Mouse (Mus musculus): ENCODE measurements at regions not wholly inside any gene's neighbourhood (a gene's known extent, or its start where the extent isn't known, plus 50 kb on each side); places are given as distances from the start of the nearest gene placed in this dataset.

DNA sequence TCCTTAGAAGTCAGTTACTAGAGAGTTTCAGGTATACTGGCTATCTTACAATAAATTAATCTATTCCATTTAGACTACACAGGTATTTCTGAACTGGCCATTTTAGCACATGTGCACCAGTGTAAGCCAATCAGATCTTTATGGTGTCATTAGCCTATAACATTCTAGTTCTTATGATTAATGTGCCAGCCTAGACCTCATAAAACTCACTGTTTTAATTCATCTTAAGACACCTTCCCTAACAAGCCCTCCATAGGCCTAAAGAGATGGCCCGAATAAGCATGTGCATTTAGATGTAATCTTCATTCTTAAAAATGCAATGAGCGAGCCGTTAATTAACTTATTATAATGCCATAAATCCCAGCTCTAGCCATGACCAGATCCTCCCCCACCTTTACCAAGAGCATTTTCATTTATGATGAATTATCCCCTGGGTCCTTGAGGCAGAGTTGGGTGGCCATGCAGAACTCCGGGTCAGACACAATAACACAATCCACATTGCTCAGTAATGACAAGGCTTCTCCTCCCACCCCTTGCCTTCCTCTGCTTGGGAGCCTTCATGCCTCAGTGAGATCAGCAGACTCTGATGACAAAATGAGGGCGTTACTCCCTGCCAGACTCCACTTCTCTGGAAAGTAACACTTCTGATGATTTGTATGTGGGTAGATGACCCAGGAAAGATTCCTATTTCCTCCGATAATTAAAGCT, 311.6 kb upstream of the Pkn2 start:
- no peak overlapping the region for H3K4me3 ChIP-seq (replicated peaks)
- H3K9ac ChIP-seq: no peak overlapping the region
- WGBS (ENCODE audit: insufficient replicate concordance): 59% methylated on average over 6 of the region's 6 CpGs
- H3K4me1 ChIP-seq (replicated peaks): no peaks in the 10 kb centered on the region
- H3K27me3 ChIP-seq: no peaks in the 10 kb centered on the region
- ATAC-seq (ENCODE audit: low read depth) (no peak), DNase-seq (no peak)
- no peak overlapping the region for H3K27ac ChIP-seq
- H3K36me3 ChIP-seq: no peaks in the 10 kb centered on the region
- no peak overlapping the region for H3K4me2 ChIP-seq
- H3K9me3 ChIP-seq (replicated peaks): no peaks in the 10 kb centered on the region

GRCm38 (mm10) chr3:143188931-143189330, 307.1 kb upstream of the Pkn2 start:
- no peaks in the 10 kb centered on the region for H3K9me3 ChIP-seq (replicated peaks)
- H3K4me1 ChIP-seq (replicated peaks): no peaks in the 10 kb centered on the region
- 48% methylated on average over 7 of the region's 7 CpGs for WGBS (ENCODE audit: insufficient replicate concordance)
- no peak overlapping the region for H3K27ac ChIP-seq
- no peak overlapping the region for H3K4me3 ChIP-seq (replicated peaks)
- H3K4me2 ChIP-seq: no peak overlapping the region
- no peak overlapping the region for H3K9ac ChIP-seq
- H3K27me3 ChIP-seq: no peaks in the 10 kb centered on the region
- DNase-seq: no peak
- no peak for ATAC-seq (ENCODE audit: low read depth)
- no peaks in the 10 kb centered on the region for H3K36me3 ChIP-seq

DNA sequence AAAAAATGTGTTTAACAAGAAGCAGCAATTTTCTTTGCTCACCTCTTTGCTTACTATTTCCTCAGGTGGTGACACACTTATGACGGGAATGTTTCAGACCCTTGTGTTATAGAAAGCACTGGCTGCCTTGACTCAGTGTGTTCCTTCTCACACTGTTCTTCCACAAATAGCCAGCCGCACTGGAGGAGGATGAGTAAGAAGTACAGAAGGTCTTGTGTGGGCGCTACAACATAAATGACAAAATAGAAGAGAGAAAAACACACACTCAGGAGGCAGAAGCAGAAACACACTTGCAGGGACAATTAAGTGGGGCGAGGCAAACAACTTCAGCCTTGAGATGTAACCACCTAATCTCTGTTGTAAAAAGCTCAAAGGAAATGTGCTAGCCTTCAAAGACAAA, 292.2 kb upstream of the Pkn2 start:
- DNase-seq (no peak), ATAC-seq (ENCODE audit: low read depth) (no peak)
- Histone ChIP-seq H3K4me2 (no peak overlapping the region), H3K4me1 (replicated peaks) (no peaks in the 10 kb centered on the region), H3K36me3 (no peaks in the 10 kb centered on the region), H3K9ac (no peak overlapping the region), H3K9me3 (replicated peaks) (no peaks in the 10 kb centered on the region), H3K4me3 (replicated peaks) (no peak overlapping the region), H3K27me3 (no peaks in the 10 kb centered on the region), H3K27ac (no peak overlapping the region)
- WGBS (ENCODE audit: insufficient replicate concordance): 57% methylated on average over 4 of the region's 4 CpGs

DNA sequence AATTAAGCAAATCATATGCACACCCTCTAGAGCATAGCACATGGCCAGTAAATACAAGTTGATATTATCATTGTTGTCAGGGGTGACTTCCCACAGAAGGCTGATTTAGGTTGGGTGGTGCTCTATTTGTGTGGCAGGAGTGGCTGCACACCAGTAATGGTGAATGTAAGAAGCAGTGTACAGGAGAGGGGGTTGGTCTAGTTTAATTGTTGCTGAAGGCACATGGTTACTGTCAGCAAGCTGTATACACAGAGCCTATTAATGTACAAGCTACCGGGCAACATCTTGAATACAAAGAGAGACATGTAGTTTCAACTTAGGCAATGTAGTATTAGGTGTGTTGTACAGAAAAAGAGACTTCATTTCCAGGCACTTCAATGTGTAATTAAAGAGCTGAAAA, 280.6 kb upstream of the Pkn2 start:
- H3K9me3 ChIP-seq (replicated peaks): no peaks in the 10 kb centered on the region
- ATAC-seq (ENCODE audit: low read depth) (no peak), DNase-seq (no peak)
- 75% methylated on average over 1 of the region's 1 CpGs for WGBS (ENCODE audit: insufficient replicate concordance)
- no peak overlapping the region for H3K4me2 ChIP-seq
- H3K4me1 ChIP-seq (replicated peaks): no peaks in the 10 kb centered on the region
- H3K4me3 ChIP-seq (replicated peaks): no peak overlapping the region
- H3K36me3 ChIP-seq: no peaks in the 10 kb centered on the region
- H3K9ac ChIP-seq: no peak overlapping the region
- no peak overlapping the region for H3K27ac ChIP-seq
- H3K27me3 ChIP-seq: no peaks in the 10 kb centered on the region

DNA sequence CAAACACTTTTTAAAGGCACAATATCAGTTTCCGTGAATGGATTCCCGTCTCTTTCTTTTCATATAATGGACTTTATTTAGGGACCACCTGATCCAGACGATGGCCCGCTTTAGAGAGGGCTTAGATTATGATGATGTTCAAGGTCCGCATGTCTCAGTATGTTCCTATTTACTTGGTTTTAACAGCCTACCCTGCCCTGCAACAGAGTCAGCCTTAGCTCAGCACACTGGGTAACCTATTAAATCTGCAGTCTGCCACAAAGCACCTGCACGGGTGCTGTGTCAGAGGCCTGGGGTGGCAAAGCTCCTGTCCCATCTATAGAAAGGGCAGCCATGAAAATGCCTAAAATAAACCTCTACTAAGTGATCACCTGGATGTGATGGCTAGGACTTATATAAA, 280.2 kb upstream of the Pkn2 start:
- H3K27me3 ChIP-seq: no peaks in the 10 kb centered on the region
- H3K9me3 ChIP-seq (replicated peaks): no peaks in the 10 kb centered on the region
- no peaks in the 10 kb centered on the region for H3K4me1 ChIP-seq (replicated peaks)
- WGBS (ENCODE audit: insufficient replicate concordance): 71% methylated on average over 6 of the region's 6 CpGs
- H3K36me3 ChIP-seq: no peaks in the 10 kb centered on the region
- DNase-seq (no peak), ATAC-seq (ENCODE audit: low read depth) (no peak)
- no peak overlapping the region for H3K9ac ChIP-seq
- H3K4me2 ChIP-seq: no peak overlapping the region
- H3K4me3 ChIP-seq (replicated peaks): no peak overlapping the region
- H3K27ac ChIP-seq: no peak overlapping the region

GRCm38 (mm10) chr3:143158568-143158967, 276.8 kb upstream of the Pkn2 start:
- DNase-seq (no peak), ATAC-seq (ENCODE audit: low read depth) (no peak)
- H3K36me3 ChIP-seq: no peaks in the 10 kb centered on the region
- no peaks in the 10 kb centered on the region for H3K9me3 ChIP-seq (replicated peaks)
- H3K4me2 ChIP-seq: no peak overlapping the region
- H3K4me3 ChIP-seq (replicated peaks): no peak overlapping the region
- 35% methylated on average over 5 of the region's 5 CpGs for WGBS (ENCODE audit: insufficient replicate concordance)
- no peak overlapping the region for H3K9ac ChIP-seq
- no peaks in the 10 kb centered on the region for H3K27me3 ChIP-seq
- no peaks in the 10 kb centered on the region for H3K4me1 ChIP-seq (replicated peaks)
- H3K27ac ChIP-seq: no peak overlapping the region

DNA sequence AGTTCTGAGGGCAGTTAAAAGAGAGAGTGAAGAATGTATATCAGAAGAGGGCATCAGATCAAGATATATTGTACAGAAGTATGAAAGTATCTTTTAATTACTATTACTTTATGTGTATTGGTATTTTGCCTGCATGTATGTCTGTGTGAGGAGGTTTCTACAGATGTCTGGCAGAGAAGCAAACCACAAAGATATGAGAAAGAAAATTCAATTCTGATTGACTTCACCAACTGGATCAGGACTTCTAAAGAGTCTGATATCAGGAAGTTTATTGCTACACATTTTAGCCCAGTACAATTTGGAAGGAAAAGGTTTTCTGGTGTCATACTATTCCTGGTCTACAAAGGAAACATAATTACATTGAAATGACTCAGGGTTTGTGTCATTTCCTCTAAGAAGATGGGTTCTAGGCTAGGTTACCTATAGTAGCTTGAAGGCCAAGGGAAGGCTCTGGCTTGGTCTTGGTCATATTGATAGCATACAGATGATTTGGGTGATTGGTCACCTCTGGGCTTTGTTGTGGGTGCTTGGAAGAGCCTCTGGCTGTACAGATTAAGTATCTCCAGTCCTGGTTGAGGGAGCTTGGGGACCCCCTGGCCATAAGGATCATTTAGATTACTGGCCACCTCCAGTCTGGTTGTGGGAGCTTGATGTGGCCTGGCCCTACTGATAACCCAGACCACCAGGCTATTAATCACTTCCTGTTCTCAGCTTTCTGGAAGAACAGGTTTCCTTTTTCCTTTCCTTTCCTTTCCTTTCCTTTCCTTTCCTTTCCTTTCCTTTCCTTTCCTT, 275.1 kb upstream of the Pkn2 start:
- Histone ChIP-seq H3K36me3 (no peaks in the 10 kb centered on the region), H3K4me3 (replicated peaks) (no peak overlapping the region), H3K27me3 (no peaks in the 10 kb centered on the region), H3K9me3 (replicated peaks) (no peaks in the 10 kb centered on the region), H3K4me1 (replicated peaks) (no peaks in the 10 kb centered on the region), H3K9ac (no peak overlapping the region), H3K27ac (no peak overlapping the region), H3K4me2 (no peak overlapping the region)
- DNase-seq (no peak), ATAC-seq (ENCODE audit: low read depth) (no peak)

DNA sequence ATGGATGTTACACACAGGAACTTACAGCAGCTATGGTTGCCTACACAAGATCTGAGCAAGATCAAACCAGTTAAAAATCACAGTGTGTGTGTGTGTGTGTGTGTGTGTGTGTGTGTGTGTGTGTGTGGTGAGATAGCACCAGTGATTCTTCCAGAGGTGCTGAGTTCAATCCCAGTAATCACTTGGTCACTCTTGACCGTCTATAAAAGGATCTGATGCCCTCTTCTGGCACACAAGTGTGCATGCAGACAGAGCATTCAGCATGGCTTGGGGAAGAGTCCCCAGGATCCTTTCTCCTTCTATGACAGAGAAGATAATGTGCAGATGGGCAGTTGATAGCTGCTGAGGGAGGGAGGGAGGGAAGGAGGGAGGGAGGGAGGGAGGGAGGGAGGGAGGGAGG, 274.4 kb upstream of the Pkn2 start:
- Histone ChIP-seq H3K27me3 (no peaks in the 10 kb centered on the region), H3K4me1 (replicated peaks) (no peaks in the 10 kb centered on the region), H3K4me3 (replicated peaks) (no peak overlapping the region), H3K27ac (no peak overlapping the region), H3K9ac (no peak overlapping the region), H3K36me3 (no peaks in the 10 kb centered on the region), H3K9me3 (replicated peaks) (no peaks in the 10 kb centered on the region), H3K4me2 (no peak overlapping the region)
- ATAC-seq (ENCODE audit: low read depth) (no peak), DNase-seq (no peak)
- 45% methylated on average over 1 of the region's 1 CpGs for WGBS (ENCODE audit: insufficient replicate concordance)

DNA sequence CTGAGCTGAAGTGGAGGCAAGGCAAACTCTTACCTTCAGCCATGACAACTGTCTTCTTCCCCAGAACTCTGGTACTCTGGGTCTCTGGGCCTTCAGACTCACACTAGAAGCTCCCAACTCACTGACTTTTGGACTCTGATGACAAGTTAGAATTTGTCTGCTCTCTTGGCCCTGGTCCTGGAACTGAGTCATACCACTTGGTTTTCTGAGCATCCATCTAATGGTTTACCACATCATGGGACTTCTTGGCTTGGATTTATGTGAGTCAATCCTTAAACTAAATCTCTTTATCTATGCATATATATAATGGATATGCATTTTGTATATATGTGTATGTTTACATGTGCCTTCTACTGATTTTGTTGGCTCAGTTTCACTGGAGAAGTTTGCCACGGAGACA, 273.8 kb upstream of the Pkn2 start:
- Histone ChIP-seq H3K4me1 (replicated peaks) (no peaks in the 10 kb centered on the region), H3K9ac (no peak overlapping the region), H3K27ac (no peak overlapping the region), H3K9me3 (replicated peaks) (no peaks in the 10 kb centered on the region), H3K36me3 (no peaks in the 10 kb centered on the region), H3K4me2 (no peak overlapping the region), H3K27me3 (no peaks in the 10 kb centered on the region), H3K4me3 (replicated peaks) (no peak overlapping the region)
- DNase-seq (no peak), ATAC-seq (ENCODE audit: low read depth) (no peak)
- 73% methylated on average over 1 of the region's 1 CpGs for WGBS (ENCODE audit: insufficient replicate concordance)

DNA sequence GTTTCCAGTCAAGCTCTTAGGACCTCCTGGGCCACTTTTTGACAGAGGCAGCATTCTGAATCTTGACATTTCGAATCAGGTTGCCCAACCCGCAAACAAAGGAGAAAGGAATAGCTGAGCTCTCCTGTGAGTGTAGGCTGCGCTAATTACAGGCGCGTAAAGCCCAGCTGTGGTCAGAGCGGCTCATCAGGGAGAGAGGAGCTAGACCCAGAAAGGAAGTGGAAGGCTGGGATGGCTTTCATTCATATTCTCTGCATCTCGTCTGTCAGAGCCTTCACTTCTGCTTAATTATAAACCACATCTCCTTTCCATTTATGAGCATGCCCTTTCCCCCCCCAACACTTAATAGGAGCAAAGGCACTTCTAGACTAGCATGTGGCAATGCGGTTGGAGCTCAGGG, 265.7 kb upstream of the Pkn2 start:
- Histone ChIP-seq H3K27ac (no peak overlapping the region), H3K4me1 (replicated peaks) (no peaks in the 10 kb centered on the region), H3K4me3 (replicated peaks) (no peak overlapping the region), H3K9me3 (replicated peaks) (no peaks in the 10 kb centered on the region), H3K9ac (no peak overlapping the region), H3K27me3 (no peaks in the 10 kb centered on the region), H3K4me2 (no peak overlapping the region), H3K36me3 (no peaks in the 10 kb centered on the region)
- 30% methylated on average over 8 of the region's 8 CpGs for WGBS (ENCODE audit: insufficient replicate concordance)
- ATAC-seq (ENCODE audit: low read depth): no peak
- DNase-seq: no peak

DNA sequence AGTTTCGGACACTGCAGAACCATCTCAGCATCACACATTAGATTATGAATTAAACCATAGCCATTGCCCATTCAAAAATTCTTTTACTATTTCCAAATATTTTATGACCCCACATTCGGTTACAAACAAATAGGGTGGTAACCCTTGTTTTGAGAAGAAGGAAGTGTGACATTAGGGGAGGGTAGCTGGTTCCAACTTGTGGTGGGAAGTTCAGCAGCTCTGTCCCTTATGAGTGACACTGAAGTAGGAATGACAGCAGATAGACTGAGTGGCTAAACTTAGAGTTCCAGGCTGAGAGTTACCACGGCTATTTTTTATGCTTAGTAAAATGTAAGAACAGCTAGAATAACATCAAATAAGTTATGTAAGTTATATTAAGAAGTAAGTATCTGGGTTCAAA, 257.1 kb upstream of the Pkn2 start:
- no peak overlapping the region for H3K4me2 ChIP-seq
- H3K36me3 ChIP-seq: no peaks in the 10 kb centered on the region
- 62% methylated on average over 3 of the region's 3 CpGs for WGBS (ENCODE audit: insufficient replicate concordance)
- no peaks in the 10 kb centered on the region for H3K27me3 ChIP-seq
- H3K9me3 ChIP-seq (replicated peaks): no peaks in the 10 kb centered on the region
- H3K27ac ChIP-seq: no peak overlapping the region
- no peak overlapping the region for H3K4me3 ChIP-seq (replicated peaks)
- DNase-seq (no peak), ATAC-seq (ENCODE audit: low read depth) (no peak)
- no peak overlapping the region for H3K9ac ChIP-seq
- no peaks in the 10 kb centered on the region for H3K4me1 ChIP-seq (replicated peaks)

DNA sequence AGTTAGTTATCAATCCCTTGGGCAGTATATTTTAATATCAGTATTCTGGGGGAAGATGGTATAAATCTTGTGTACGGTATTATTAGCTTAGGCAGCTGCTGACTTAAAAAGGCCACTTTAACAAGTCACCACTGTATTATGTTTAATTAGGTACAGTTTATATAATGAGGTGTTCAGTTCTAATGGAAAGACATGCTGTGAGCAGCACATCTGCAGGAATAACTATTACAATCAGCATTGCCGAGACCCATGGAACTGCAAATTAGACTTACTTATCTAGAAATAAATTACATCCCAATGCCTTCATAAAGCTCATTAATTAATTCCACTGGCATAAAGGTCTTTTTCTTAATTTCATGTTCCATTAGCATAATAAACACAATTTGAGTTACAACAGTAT, 252.7 kb upstream of the Pkn2 start:
- ATAC-seq (ENCODE audit: low read depth) (no peak), DNase-seq (no peak)
- H3K4me1 ChIP-seq (replicated peaks): no peaks in the 10 kb centered on the region
- H3K9me3 ChIP-seq (replicated peaks): no peaks in the 10 kb centered on the region
- H3K4me3 ChIP-seq (replicated peaks): no peak overlapping the region
- no peak overlapping the region for H3K9ac ChIP-seq
- no peak overlapping the region for H3K27ac ChIP-seq
- H3K36me3 ChIP-seq: no peaks in the 10 kb centered on the region
- no peak overlapping the region for H3K4me2 ChIP-seq
- 66% methylated on average over 2 of the region's 2 CpGs for WGBS (ENCODE audit: insufficient replicate concordance)
- no peaks in the 10 kb centered on the region for H3K27me3 ChIP-seq
